Mouse (Mus musculus): ENCODE data around the gene Naa38. TPM values are rescaled to one million over a fixed set of nuclear protein-coding genes. Genes with fewer than 3 reads are reported as not detected.

Naa38 gene
- total RNA-seq, 2 experiments from 2014 or later: 62.4 to 86.0 TPM

DNA sequence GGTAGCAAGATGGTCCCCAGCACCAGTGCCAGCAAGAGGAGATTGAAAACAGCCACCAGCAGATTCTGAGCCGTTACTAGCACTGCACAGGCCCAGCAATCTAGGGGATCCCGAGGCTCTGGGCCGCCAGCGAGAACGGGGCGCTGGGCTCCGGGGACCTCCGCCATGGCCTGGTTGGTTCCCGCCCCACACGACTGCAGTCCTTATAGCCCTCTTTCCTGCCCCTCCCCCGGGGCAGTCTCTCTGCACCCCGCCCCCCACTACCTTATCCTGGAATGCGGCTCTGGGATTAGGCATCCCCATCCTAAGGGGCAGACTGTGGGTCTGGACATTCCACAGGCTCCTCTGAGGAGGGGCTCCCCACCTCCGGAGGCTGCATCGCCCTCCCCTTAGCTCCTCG lies 2.8 kb downstream of the Naa38 start, which contains the start of gene Tmem88:
Gene Tmem88, minus strand, starts transcription at position 176 of the 400 bp plus-strand sequence.
- H3K27ac ChIP-seq: peak within 1 kb of the TSS; percentile 96
- peak; percentile 65 for DNase-seq
- H3K4me3 ChIP-seq: peak within 1 kb of the TSS; percentile 85
- TF ChIP-seq CTCF (IDR thresholded peaks at IDR 0.05): no peak
- intact Hi-C loops (cut with DNase I): no loop called here

DNA sequence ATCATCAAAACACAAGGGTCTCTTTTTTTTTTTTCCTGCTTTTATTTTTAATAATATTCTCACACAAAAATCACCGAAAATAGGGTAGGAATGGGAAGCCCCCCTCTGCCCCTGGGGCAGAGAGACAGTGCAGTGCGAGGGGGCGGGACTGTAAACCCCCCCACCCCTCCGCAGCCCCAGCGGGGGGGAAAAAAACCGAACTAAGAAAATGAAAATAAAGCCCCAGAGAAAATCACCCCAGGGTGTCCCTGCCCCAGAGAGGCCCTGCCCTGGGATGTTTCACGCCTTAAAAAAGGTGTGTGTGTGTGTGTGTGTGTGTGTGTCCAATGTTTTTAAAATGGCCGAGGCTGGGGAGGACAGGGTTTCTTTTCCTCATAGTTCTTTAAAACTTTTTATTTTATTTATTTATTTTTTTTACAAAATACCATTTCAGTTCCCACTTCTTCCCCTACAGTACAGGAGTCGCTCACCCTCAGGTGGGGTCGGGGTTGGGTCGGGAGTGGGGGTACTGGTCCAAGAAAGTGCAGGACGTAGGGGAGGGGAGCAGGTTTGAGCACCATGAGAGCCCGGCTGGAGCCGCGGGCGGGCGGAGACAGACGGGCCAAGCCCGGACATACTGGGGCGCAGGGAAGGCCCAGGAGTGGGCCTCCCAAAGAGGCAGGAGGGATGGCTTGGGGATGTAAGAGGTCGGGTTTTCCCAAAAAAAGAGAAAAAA lies 3.4 kb downstream of the Naa38 start:
- TF ChIP-seq CTCF (IDR thresholded peaks at IDR 0.05): no peak
- DNase-seq: peak; percentile 39
- intact Hi-C loops (cut with DNase I): no loop called here
- Histone ChIP-seq H3K27ac (peak overlapping the region; percentile 96), H3K4me3 (peak overlapping the region; percentile 85)

DNA sequence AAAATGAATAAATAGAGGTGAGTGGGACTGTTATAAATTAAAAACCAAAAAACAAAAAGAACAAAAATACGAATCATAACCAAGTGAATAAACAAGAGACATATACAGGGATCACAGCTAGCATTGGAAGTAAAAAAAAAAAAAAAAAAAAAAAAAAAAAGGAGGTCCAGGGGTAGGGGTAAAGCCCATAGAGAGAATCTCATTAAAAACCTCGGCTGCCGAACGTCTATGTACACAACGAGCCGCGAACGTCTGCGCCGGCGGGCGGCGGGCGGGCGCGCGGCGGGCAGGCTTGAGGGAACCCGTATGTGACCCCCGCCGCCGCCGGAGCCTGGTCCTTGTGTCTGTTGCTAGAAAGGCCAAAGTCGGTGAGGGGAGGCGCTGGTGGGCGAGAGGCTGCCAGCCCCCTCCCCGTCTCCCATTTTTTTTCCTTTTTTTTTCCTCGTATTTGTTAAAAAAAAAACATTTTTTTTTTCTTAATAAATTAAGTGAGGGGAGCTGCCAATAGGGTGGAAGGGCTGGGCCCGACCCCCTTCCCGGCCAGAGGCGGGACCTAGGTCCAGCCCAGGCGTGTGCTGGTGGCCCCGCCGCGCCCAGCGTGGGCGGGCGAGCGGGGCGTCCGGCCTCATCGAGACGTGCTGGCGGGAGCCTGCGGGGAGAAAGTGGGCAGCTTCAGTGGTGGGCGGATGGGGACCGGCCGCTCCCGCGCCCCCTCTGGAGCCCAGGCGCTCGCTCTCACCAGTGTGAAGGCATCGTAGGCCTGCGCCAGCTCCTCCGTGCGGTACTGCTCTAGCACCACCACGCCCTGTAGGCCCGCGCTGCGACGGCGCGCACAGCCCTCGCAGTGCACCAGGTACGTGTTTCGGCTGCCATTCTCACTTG lies 4.2 kb downstream of the Naa38 start:
- Histone ChIP-seq H3K4me3 (peak overlapping the region; percentile 85), H3K27ac (peak overlapping the region; percentile 96)
- TF ChIP-seq CTCF (IDR thresholded peaks at IDR 0.05): no peak; the same call in 1 of the 2 replicates
- intact Hi-C loops (cut with DNase I): no loop called here
- DNase-seq: peak; percentile 49

DNA sequence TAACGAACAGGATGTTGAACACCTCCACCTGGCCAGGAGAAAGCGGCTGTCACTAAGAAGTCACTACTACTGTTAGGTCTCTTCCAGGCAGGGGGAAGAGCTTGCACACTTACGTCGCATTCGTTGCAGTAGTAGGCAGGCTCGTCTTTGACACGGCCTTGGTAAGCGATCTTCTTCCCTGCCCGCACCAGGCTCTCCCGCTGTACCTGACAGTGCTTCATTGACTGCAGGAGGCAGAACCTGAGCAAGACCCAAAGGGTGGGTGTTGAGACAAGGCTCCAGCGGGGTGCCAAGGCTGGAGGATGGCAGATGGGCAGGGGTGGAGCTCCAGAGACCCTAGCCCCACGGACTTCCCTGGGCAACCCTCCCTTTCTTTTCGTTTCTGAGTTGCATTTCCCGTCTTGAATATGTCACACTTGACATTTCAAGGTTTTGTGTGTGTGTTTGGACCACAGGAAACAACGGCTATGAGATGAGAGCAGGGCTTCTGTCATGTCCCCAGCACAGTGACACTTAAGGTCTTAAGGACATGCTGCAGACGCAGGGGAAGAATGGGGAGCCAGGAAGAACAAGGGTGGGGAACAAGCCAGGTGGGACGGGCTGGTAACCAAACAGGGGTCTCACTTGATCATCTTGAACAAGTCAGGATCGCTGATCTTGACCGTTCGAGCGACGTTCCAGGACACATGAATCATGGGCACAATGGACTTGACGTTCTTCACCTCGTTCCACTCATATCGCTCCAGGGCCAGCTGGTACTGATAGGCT lies 5.0 kb downstream of the Naa38 start:
- TF ChIP-seq CTCF (IDR thresholded peaks at IDR 0.05): no peak
- intact Hi-C loops (cut with DNase I): no loop called here
- H3K4me3 ChIP-seq: peak overlapping the region; percentile 85
- DNase-seq: peak; percentile 33
- peak overlapping the region; percentile 96 for H3K27ac ChIP-seq

DNA sequence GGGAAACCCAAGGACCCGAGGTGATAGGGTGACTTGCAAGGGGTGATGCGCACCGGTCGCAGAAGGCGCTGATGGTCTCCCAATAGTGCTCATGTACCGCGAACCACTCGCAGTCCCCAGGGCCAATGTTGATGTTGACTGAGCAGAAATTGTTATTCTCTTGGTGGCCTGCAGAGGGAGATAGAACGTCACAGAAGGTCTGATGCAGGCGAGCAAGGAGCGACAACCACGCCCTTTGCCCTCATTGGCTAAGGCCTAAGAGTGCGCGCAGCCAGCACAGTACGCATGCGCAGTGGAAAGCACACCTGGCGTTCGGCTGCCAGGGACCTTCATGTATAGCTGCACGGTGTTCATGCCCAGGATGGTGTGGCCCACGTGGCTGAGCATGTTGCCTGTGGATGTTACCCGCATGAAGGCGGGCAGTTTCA lies 5.9 kb downstream of the Naa38 start:
- peak overlapping the region; percentile 61 for H3K27ac ChIP-seq
- peak; percentile 92 for DNase-seq
- H3K4me3 ChIP-seq: peak overlapping the region; percentile 6; the same call in 1 of the 2 replicates
- intact Hi-C loops (cut with DNase I): loop anchor here (1.0 kb wide), 3 partner anchors 18 to 112 kb away; no protein-coding TSS in a partner anchor
- TF ChIP-seq CTCF (IDR thresholded peaks at IDR 0.05): peak; percentile 90

DNA sequence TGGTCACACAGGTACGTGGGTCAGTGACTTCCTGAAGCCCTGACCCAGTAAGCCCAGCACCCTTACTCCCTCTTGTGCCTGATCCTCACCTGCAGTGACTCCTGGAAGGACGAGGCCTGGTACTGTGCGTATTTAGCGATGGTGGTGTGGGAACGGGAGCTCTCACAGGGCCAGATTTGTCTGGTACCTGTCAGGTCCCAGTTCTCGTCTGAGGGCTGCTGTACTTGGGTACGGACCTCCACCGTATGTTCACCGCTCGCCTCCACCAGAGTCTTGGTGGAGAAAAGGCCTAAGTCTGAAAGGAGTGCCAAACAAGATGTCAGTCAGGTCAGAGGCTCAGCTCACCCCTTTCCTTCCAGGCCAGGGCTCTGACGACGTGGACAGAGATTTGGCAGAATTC lies 6.7 kb downstream of the Naa38 start:
- Histone ChIP-seq H3K27ac (peak overlapping the region; percentile 61; the same call in 1 of the 2 replicates), H3K4me3 (no peak overlapping the region)
- TF ChIP-seq CTCF (IDR thresholded peaks at IDR 0.05): no peak
- intact Hi-C loops (cut with DNase I): loop anchor here (1.0 kb wide), 3 partner anchors 17 to 111 kb away; no protein-coding TSS in a partner anchor
- no peak for DNase-seq

DNA sequence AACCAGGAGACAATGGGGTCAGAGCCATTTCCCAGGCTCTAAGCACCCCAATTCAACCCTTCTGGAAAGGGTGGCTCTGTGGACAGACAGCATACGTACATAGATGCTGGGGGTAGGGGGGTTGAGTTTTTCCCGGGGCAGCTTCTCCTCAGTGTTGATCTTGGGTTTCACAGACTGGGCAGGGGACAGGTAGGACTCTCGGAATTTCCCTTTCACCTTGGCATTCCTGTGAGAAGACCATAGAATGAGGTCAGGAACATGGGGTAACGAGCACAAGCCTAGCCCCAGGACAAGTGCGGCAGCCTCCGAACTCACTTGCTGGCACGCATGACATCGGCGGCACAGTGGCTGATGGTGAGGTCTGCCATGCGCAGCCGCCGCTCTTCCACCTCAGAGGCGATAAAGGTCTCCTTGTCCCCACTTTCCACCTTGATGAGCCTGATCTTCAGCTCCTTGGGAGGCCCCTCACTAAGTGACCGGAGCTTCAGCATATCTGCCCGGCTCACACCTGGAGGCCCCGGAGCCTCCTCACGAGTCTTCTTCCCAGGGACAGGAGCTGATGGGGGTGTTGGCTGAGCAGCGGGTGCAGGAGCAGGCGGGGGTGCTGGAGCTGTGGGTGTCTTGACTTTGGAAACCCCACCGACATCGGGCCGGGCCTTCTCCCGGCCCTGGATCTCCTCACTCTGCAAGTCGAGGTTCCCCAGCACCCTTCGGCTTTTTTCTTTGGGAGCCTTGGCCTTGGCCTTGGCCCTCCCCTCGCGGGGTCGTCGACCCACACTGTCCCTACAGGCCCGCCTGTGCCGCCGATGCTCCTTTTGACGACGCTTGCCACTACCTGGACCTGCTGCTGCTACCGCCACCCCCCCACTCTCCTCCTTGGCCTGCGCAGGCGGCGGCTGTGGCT lies 8.7 kb downstream of the Naa38 start:
- intact Hi-C loops (cut with DNase I): no loop called here
- Histone ChIP-seq H3K4me3 (no peak overlapping the region), H3K27ac (no peak overlapping the region)
- no peak for DNase-seq
- TF ChIP-seq CTCF (IDR thresholded peaks at IDR 0.05): no peak

DNA sequence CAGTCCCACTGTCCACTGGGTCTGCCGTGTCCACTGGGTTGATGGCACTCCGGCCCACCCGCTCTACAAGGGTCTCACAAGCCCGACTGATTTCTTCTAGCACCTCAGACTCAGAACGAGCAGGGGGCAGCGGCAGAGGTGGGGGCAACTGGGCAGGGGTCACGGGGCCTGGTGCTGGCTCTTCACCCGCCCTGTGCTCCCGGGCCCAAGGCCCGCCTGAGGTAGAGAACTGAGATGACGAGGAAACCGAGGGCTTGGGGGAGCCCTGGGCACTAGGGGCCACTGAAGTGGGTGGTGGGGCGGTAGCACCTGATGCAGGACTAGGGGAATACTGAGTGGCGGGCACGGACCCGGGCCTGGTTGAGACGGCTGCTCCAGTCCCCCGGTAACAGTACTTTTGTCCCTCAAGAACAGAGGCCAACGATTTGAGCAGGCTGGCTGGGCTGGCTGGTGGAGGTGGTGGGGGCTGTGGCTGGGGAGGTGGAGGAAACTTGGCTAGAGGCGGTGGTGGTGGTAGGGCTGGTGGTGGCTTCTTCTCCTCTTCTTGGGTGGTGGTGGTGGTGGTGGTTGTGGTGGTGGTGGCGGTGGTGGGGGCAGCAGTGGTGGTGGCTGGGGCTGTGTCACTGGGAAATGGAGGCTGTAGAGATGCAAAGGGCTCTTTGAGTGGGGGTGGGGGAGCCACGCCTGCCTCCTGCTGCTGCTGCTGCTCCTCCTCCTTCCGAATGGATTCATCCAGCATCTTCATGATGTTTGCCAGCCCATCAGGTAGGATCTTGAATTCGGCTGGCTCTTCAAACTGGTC lies 9.5 kb downstream of the Naa38 start:
- no peak overlapping the region for H3K4me3 ChIP-seq
- DNase-seq: no peak
- intact Hi-C loops (cut with DNase I): no loop called here
- no peak overlapping the region for H3K27ac ChIP-seq
- TF ChIP-seq CTCF (IDR thresholded peaks at IDR 0.05): no peak

DNA sequence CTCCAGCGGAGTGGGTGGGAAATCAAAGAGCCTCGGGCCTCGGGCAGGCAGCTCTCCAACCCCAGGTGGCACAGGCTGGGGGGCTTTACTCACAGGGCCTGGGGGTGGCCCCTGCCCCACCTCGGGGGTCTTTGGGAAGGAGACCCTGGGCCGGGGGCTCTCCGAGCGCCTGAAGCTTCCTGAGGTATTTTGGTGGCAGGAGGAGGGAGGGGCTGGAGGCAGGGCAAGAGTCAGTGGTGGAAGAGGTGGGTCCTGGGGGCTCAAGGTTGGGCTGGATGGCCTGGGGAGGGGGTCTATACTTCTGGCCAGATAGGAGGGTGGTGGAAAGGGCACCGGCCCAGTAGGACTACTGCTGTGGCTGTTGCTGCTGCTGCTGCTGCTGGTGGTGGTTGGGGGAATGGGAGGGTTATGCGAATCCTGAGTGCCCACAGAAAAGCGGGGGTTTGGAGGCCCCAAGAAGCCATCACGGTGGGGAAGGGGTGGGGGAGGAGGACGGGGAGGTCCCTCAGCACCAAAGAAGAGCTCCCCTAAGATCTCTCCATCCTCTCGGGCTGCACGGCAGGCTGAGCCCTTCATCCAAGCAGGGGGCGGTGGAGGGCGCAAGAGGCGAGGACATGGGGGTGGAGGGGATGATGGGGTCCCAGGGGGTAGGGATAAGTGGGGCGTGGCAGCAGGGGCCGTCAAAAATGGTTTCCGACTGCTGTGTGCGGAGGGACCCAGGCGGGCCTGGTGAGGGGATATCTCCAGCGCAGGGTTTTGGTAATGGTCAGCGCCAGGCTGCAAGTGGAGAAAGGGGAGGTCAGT lies 10.3 kb downstream of the Naa38 start:
- DNase-seq: no peak
- intact Hi-C loops (cut with DNase I): no loop called here
- Histone ChIP-seq H3K4me3 (no peak overlapping the region), H3K27ac (no peak overlapping the region)
- no peak for TF ChIP-seq CTCF (IDR thresholded peaks at IDR 0.05)

DNA sequence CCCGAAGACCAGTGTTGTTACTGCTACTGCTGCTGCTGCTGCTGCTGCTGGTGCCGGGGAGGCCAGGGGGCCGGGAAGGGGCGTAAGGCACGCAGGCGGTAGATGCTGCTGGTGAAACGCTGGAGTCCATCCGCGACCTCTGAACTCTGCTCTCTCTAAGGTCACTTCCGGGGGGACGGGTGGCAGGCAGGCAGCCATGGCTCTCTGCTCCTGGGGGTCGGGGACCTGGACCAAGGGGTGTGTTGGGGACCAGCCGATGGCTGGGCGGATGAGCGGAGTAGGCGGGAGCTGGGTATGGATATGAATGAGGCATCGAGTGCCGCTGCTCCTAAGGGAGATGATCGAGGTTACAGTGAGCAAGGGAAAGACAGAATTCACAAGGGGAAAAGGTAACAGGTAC lies 11.0 kb downstream of the Naa38 start:
- intact Hi-C loops (cut with DNase I): no loop called here
- Histone ChIP-seq H3K4me3 (no peak overlapping the region), H3K27ac (no peak overlapping the region)
- DNase-seq: peak; percentile 27
- TF ChIP-seq CTCF (IDR thresholded peaks at IDR 0.05): no peak

Measured in gastrocnemius, adult 2 months (tissue).